Mouse (Mus musculus) heart, adult 9 months (tissue): ENCODE measurements around the gene 4931429L15Rik.
"Not testable (repeated sequence)": the region's sequence is repeated elsewhere in the genome, so short reads cannot be mapped to it uniquely, and the experiment has no call there.

Source experiments
- DNase-seq, 2 experiments: peaks; one replicate each; pipeline ENCODE4 v3.0.0; 2022; ENCODE audit warnings: low spot score in 2 of 2

Gene 4931429L15Rik

GRCm38 (mm10) chr9:46319886-46320285 lies at the start of gene 4931429L15Rik:
Gene 4931429L15Rik, minus strand, starts transcription at chr9:46319986.
- DNase-seq: not testable (repeated sequence)

- no peak for DNase-seq
Observed at GRCm38 (mm10) chr9:46362459-46362858, 42.7 kb upstream of the 4931429L15Rik start.

GRCm38 (mm10) chr9:46361461-46362111 lies 41.8 kb upstream of the 4931429L15Rik start:
- no peak for DNase-seq

- peak; percentile 13 to 37 for DNase-seq
Observed at GRCm38 (mm10) chr9:46353992-46354391, 34.2 kb upstream of the 4931429L15Rik start.

GRCm38 (mm10) chr9:46353330-46353724 lies 33.5 kb upstream of the 4931429L15Rik start:
- no peak for DNase-seq

- DNase-seq: no peak
Observed at GRCm38 (mm10) chr9:46352651-46353329, 33.0 kb upstream of the 4931429L15Rik start.

GRCm38 (mm10) chr9:46350451-46350981 lies 30.7 kb upstream of the 4931429L15Rik start:
- no peak for DNase-seq

- DNase-seq: no peak
Observed at GRCm38 (mm10) chr9:46345887-46346665, 26.3 kb upstream of the 4931429L15Rik start.

- DNase-seq: no peak
Observed at GRCm38 (mm10) chr9:46339051-46339652, 19.4 kb upstream of the 4931429L15Rik start.

GRCm38 (mm10) chr9:46338384-46338783 lies 18.6 kb upstream of the 4931429L15Rik start:
- no peak for DNase-seq

- DNase-seq: no peak
Observed at GRCm38 (mm10) chr9:46337852-46338291, 18.1 kb upstream of the 4931429L15Rik start.

GRCm38 (mm10) chr9:46337331-46337730 lies 17.5 kb upstream of the 4931429L15Rik start:
- DNase-seq: no peak

GRCm38 (mm10) chr9:46336294-46336693 lies 16.5 kb upstream of the 4931429L15Rik start:
- not testable (repeated sequence) for DNase-seq

- no peak for DNase-seq
Observed at GRCm38 (mm10) chr9:46335461-46335995, 15.7 kb upstream of the 4931429L15Rik start.

- DNase-seq: no peak
Observed at GRCm38 (mm10) chr9:46334471-46335025, 14.8 kb upstream of the 4931429L15Rik start.

- no peak for DNase-seq
Observed at GRCm38 (mm10) chr9:46331301-46331700, 11.5 kb upstream of the 4931429L15Rik start.

GRCm38 (mm10) chr9:46330586-46330895 lies 10.8 kb upstream of the 4931429L15Rik start:
- DNase-seq: no peak

- no peak for DNase-seq
Observed at GRCm38 (mm10) chr9:46329801-46330585, 10.2 kb upstream of the 4931429L15Rik start.

GRCm38 (mm10) chr9:46329250-46329648 lies 9.5 kb upstream of the 4931429L15Rik start:
- peak in 1 of 2 experiments; percentile 19 for DNase-seq

GRCm38 (mm10) chr9:46328572-46329249 lies 8.9 kb upstream of the 4931429L15Rik start:
- no peak for DNase-seq
